Mouse (Mus musculus) thymus, postnatal 10 days (tissue): Measurements from ENCODE around the gene Klhl3.
A peak's percentile ranks its signal among the peaks of the same experiment; 100 is the strongest.

Experiments used
- DNase-seq, 2 experiments: peaks; one replicate each; pipeline ENCODE4 v3.0.0; 2021; ENCODE audit warnings: low spot score in 2 of 2

Klhl3 gene

DNA sequence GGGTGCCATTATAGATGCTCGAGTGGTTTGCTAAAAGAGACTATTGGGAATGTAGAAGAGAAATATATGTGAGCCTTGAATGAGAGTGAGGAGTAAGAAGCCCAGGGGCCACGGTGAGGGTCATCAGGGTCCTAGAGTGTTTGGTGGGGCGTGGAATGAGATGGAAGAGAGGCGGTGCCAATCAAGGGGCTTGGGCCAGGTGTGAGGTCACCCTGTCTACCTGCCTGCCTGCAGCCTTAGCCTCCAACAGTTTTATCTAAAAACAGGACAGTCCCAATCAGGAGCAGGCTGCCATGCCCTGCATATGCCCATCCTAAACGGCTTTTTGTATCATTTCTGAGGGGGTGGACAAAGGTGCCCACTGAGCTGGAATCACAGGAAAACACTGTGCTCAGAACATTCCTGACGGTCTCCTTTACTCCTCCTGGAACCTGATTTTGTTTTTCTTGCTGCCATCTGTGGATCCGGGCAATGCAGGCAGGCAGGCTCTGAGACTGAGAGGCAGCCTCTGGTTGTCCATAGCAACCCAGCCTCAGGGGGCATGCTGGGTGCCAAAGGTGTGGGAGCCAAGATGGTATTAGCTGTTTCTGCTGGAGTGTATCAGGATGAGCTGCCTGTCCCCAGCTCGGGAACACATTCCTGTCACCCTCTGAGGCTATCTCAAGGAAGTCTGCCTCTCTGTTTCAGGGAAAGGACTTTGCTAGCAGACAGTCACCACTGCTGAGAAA is 89.5 kb downstream of the Klhl3 start:
- no peak for DNase-seq

DNA sequence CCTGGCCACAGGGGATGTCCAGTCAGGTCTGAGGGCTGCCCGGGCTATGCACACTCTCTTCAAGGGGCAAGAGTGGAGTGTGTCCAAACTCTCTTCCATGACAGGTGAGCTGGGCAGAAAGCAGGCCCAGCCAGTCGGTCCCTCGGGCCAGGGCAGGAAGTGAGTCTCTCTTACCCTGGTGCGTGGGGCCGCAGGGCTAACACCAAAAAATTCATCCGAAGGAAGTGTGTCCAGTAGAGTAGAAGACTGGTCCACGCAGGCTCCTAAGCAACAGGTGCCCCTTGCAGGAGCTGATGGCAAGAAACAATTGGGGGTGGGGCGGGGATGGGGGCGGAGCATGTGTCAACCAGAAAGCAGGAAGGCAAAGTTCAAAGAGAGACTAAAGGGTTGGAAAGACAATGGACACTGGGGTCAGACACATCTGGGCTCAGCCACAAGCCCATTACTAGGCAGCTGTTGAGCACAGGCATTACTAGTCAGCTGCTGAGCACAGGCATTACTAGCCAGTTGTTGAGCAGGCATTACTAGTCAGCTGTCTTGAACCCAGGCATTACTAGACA is 90.3 kb downstream of the Klhl3 start:
- DNase-seq, result no peak

DNA sequence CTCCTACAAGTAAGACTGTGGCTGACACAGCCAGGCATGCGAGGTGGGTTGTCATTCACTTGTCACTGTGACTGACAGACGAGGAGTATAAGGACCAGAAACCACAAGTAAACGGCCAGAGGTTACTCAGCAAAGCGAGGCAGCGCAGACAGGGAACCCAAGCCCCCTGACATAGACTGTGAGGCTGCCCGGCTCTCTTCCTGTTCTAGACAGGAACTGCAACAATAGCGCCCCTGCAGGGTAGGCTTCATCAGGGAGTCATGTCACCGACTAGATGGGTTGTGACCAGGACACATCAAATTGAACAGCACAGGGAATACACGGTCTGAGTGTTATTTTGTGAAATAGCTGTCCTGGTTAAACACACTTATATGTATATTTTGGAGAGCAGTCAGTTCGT is 93.0 kb downstream of the Klhl3 start:
- DNase-seq, result peak in 1 of 2 experiments; percentile 20

DNA sequence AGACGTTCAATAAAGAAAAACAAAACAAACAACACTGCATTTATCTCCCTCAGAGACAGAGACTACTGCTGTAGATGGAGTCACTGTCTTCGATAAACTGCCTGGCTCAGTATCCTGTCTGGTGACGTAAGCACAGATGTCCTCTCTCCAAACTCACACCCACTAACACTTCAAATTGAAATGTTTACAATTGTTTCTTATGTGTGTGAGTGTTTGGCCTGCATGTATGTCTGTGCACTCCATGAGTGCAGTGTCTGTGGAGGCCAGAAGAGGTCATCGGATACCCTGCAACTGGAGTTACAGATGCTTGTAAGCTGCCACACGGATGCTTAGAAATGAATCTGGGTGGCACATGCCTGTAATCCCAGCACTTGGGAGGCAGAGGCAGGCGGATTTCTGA is 96.1 kb downstream of the Klhl3 start:
- no peak for DNase-seq

DNA sequence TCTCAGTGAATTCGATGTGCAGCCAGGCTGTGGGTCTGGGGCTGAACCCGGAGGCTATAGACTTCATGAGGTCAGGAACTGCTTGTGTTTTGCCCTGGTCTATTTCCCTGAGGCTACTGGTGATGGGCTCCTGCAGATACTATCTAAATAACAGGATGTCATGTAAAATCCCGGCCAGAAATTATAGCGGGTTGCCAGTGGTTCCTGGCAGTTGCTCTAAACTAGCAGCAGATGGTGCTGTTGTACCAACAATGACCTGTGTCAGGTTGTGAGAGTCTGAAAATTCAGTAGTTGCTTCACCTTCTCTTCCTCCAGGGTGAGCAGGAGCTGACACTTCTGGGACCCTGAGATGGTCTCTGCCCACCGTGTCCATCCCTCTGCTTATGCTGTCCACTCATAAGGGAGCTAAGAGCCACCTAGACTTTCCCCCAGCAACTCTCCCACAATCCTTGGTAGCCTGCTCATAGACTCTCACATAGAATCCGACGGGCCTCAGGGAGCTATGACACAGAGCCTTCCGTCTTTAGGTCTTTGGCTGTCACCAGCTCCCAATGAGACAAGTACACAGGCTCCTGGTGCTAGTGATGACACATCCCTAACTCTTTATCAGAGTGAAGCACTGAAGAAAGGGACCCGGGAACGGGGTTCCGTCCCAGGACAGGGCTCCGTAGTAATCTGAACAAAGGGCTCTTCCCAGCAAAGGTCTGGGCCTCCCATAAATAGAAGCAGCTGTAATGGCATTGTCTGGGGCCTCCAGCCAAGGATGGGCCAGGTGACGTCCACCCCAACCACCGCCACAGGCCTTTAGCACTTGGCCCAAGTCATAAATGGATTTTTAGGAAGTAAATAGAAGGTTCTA is 101.1 kb downstream of the Klhl3 start:
- DNase-seq, result peak in 1 of 2 experiments; percentile 51

DNA sequence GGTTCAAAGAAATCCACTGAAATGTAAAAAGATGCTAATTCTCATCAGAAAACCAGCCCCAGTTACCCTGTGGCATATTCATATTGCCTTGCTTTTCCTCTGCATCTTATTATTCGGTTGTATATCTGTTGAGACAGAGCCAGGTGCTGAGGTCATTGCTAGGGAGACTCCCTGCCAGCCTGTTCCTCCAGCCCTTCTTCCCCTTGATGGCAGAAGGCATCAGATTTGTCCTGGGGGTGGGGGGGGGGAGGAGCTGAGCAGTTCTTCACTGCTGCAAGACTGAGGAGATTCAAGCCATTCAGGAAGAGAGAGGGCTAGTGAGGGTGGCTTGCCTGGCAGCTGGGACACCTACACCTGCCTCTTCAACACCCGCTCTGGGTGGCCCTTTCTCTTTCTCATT is 101.9 kb downstream of the Klhl3 start:
- no peak for DNase-seq

DNA sequence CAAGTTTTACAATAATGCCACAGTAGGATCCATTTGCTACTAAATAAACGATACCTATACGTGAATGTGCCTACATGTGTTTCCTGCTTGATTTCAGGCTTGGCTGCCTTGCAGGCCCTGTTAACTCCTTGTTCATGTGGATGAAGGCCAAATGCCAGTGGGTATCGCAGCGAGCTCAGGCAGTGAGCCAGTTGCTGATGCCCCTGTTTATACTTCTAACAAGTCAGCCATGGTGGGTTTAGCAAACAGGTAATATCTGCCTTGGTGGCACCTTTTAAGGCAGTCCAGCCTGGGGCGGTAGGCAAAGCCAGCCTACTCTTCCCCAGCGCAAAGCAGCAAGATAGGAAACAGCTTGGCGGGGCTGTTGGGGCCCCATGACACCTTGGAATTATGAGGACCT is 103.0 kb downstream of the Klhl3 start:
- DNase-seq, result no peak

DNA sequence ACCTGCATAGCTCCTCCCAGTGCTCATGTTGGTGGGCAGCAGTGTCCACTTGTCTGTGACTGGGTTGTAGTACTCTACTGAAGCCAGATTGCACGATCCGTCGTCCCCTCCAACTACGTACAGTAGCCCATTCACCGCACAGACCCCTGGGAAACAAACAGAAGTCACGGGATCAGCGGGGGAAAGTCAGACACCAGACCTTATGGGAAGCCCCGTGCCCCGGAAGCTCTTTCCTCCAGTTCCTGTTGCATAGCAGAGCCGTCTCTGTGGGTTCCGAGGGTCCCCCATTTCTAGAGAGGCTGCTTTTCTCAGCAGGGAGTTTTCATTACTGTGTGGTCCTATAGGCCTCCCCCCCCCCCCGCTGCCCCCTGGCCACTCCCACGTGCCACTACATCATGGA is 104.1 kb downstream of the Klhl3 start:
- no peak for DNase-seq

DNA sequence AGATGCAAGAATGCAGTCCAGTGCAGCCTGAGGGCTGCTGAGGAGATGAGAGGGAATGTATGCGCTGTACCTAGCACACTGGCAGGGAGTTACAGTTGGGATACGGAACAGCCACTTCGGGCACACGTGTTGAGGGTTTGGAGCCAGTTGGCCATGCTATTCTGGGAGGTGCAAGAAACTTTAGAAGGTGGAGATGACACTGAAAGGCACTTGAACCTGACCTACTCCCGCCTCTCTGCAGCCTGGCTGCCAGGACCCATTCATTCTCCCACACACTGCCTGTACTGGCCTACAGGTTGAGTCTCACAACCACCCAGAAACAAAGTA is 105.4 kb downstream of the Klhl3 start:
- no peak for DNase-seq

DNA sequence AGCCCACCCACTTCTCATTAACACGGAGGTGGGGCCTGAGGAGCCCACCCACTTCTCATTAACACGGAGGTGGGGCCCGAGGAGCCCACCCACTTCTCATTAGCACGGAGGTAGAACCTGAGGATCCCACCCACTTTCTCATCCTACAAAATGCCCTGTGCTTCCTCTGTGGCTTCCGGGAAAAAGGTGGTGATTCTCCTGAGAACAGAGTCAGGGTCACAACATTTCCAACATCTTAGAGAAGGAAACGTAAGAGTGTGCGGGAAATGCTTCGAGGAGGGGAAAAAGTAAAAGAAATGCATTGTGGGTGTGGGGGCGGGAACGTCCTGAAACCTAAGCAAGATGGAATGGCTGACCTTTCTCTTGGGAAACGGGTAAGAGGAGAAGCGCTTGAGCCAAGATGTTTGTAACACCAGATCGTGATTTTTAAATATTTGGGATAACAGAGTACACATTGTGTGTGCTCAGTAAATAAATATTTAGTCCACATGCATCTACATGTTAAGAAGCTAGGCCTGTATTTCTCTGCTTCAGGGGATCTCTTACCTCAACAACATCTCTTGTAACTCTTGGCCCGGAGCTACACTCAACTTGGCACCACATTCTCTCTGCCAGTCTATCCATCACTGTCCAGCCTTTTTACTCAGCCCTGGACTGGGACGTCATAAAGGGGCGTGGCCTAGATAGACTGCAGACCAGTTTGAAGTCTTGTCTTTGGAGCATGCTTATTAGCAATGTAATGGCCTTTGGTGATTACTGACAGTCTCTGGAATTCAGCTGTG is 105.9 kb downstream of the Klhl3 start:
- DNase-seq, result no peak

DNA sequence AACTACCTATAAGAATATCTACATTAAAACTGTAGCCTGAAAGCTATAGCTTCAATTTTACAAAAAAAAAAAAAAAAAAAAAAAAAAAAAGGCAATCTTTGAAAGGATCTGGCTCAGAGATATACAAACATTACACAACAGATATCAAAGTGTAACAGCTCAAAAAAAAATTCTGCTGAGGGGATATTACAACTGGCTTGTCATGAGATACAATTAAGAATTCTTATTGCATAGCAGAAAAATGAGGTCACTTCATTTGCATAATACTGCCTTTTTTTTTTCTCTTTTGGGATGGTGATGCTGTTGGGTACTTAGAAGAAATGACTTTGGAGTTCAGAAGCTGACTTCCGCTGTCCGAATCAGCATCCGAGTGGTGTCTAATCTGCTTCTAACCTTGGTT is 111.6 kb downstream of the Klhl3 start:
- no peak for DNase-seq

DNA sequence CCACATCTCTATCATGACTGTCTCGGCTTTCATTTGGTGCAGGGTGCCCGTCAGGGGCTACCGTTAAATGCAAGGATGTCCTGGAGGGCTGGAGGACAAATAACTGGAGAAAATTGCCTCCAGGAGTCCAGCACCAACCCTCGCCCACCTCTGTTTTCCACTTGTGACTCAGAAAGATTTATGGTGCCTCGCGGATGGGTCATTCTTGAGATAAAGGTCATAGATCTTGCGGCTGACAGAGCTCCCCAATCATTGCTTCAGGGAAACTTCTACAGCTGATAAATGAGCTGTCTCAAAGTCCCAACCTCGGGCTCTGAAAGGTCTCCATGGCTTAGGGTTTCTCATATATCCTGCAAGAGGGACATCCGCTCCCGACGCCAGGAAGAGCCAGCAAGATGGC is 116.9 kb downstream of the Klhl3 start:
- DNase-seq, result no peak

DNA sequence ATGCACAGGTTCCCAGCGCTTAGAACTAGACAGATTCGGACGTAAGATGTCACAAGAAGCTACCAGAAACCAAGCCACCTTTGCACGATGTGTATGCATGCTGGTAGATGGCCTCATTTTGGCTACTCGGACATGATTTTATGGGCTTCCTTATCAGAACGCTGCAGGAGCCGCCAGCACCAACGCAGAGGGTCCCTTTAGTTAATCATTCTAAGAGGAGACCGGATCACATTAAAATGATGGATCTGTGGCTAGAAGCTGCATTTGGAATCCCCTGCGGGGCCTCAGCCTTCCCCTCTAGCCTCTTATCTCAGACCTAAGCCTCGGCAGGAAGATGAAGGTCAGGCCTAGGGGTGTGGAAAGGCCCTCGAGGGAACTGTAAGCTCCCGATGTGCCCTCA is 117.5 kb downstream of the Klhl3 start:
- DNase-seq, result no peak

DNA sequence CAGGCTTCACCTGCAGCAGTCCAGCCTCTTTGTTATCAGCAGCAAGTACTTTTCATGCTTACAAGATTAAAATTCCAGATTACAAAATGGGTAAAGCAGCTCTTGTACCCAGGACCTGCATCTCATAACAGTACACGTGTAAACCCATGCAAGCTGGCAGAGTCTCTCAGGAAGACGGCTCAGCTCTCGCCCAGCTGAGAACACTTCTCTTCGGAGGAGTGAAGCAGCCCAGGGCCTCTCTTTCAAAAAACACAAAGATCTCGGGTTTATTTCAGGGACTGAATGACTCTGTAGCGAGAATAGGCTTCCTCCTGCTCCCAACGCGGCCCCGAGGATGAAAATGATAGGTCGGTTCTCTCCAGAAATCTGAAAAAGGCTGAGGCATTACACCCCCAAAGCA is 128.8 kb downstream of the Klhl3 start:
- DNase-seq, result no peak

DNA sequence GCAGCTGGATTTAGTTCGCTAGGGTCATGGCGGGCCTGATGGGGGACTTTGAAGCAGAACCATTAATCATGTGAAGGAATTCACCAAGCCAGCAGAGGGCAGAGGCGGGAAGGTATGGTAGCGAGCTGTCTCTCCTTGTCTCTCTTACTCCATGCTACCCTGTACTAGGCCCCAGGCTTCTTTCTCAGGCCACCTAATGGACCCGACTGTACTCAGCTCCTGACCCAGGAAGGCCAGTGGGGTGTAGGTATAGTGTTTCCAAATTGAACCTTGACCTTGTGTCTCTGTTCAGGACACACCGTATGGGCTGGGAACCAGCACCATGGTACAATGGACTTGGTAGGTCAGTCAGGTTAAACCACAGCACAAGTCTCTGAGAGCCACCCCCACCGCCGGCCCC is 129.2 kb downstream of the Klhl3 start:
- DNase-seq, result no peak

DNA sequence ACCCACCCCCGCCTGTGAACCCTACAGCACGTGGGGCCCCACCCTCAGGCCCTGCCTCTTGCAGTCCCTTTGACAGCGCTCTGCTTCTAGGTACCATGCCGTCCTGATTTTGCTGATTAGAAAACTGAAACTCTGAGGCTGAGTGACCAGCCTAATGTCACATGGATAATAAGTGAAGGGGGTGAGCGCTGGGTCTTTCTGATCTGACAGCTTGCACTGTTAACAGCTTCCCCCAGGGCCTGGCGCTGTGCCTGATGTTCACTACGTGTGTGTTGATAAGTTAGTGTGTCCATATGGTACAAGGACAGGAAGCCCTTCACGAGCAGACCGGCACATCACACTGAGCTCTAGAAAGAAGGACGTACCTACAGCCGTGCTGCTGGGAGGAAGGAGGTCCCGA is 130.1 kb downstream of the Klhl3 start:
- DNase-seq, result no peak

DNA sequence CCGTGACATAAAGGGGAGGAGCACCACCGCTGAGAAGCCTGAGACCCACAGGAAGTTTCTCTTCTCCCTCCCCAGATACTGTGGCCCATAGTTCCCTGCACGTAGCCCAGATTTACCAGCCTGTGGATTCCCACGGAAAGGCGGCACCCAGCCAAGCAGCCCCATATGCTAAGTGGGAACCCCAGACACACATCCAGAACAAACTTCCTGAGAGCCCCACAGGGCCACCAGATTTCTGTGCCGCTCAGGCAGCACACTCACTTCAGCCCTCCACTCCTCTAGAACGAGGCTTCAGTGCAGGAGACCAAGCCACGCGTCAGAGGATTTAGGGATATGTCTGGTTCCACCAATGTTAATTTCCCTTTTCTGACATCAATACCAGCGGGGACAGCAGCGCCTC is 130.5 kb downstream of the Klhl3 start:
- no peak for DNase-seq

DNA sequence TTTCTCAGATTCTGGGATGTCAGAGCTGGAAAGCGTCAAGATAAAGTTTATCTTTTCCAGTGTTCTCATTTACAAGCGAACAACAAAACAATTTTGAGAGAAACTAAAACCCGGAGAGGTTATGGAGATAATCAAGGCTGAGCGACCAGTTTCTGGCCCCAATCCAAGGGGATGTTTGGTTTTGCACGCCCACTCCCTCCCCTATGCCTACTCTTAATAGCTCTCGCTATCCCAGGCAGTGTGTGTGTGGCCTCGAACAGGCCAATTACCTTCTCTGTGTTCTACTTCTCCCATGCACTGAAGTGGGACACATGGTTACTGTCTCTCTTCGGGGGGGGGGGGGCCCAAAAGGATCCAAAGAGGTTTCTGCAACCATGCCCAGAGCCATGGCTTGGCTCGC is 132.7 kb downstream of the Klhl3 start:
- no peak for DNase-seq

DNA sequence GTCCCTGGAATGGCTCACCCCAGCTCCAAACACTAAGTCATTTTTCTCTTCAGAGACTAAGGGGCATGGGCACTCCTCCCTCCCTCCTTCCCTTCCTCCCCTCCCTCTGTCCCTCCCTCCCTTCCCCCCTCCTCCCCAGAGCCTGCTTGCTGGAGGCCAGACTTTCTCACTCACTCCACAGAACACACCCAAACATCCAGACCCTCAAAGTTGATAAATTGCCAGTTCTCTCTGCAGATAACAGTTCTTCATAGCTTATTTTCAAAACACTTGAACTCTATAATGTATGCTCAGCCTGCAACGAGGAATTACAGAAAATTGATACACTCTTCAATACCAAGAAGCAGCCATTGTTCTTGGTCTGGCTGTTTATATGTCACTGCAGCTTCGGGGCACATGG is 133.3 kb downstream of the Klhl3 start:
- no peak for DNase-seq

DNA sequence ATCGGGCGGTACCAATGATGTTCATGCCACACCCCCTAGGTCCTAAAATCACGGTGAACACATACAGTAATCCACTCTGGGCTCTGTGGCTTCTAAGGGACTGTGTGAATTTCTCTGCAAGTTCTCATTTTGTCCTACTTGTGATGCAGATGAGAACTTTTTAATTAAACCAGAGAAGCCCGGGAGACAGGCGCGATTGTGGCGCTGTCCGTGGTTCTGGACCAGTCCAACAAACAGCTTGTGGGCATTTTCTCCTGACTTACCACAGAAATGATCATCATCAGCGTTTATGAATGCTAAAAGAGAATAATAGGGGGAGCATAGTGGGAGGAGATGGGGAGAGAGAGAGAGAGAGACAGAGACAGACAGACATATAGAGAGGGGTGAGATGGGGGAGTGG is 134.5 kb downstream of the Klhl3 start:
- no peak for DNase-seq

DNA sequence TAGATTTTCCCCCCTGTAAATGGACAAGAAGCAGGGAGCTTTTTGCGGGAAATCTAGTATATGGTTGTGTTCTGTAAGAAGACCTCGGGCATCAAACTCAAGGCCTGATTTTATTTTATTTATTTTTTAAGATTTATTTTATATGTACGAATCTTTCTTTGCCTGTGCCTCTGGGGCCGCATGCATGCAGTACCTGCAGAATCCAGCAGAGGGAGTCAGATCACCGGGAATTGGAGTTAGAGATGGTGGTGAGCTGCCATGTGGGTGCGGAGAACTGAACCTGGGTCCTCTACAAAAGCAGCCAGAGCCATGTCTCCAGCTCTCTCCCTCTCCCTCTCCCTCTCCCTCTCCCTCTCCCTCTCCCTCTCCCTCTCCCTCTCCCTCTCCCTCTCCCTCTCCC is 135.7 kb downstream of the Klhl3 start:
- no peak for DNase-seq

DNA sequence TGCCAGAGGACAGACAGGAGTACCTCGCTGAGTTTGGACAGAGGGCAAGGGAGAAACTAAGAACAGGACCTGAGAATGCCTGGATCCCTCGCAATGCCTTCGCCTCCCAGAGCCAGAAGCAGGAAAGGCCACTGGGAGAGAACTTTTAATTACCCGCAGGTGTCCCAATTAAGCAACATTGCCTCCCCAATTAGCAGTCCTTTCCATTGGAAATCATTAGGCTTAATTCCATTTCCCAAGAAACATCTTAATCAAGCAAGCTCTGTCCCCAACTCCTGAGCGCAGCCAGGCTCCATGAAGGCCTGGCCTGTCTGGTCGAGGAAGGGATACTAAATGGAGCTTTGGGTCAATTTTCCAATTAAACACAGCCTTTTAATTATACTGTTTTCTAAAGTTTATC is 147.7 kb downstream of the Klhl3 start:
- no peak for DNase-seq
